Mouse (Mus musculus): Measurements from ENCODE around the gene Lamb3.

DNA sequence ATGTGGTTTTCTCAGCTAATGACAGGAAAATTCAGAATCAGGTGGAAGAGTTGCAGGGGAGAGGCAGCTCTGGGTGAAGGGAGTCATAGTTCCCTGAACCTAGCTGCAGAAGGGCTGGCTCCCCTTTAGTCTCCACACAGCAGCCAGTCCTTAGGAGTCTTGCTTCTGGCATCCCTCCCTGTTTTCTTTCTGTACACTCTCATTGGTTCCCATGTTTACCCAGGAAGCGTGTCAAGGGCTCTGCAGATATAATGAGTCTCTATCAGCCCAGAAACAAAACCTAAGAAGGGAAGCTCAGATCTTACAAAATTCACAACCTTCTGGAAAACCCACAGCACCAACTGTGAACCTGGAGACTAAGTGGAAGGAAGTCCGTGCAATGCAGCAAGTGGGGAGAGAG is 85.5 kb downstream of the Lamb3 start:
- no peak for TF ChIP-seq POLR2A (IDR thresholded peaks at IDR 0.05; ENCODE audit: insufficient read depth, low read depth, low read length)
- no peak for TF ChIP-seq CTCF (IDR thresholded peaks at IDR 0.05; ENCODE audit: insufficient read depth, low read depth, low read length)

Measured in olfactory bulb, adult 2 months (tissue).